Mouse (Mus musculus) olfactory bulb, adult 2 months (tissue): ENCODE results near the gene Zfp831.

Experiments used
- CTCF ChIP-seq: fragments of 200-500 bp; IDR thresholded peaks from 2 replicates; pipeline ENCODE4 v1.5.1; 2012; ENCODE audit warnings: low read depth, mild to moderate bottlenecking, low read length, moderate library complexity; ENCODE audit not compliant: insufficient read depth
- POLR2A ChIP-seq: fragments of 200-500 bp; IDR thresholded peaks from 2 replicates; pipeline ENCODE4 v1.6.1; 2012; ENCODE audit warnings: mild to moderate bottlenecking, low read depth, low read length, moderate library complexity; ENCODE audit not compliant: insufficient read depth

DNA sequence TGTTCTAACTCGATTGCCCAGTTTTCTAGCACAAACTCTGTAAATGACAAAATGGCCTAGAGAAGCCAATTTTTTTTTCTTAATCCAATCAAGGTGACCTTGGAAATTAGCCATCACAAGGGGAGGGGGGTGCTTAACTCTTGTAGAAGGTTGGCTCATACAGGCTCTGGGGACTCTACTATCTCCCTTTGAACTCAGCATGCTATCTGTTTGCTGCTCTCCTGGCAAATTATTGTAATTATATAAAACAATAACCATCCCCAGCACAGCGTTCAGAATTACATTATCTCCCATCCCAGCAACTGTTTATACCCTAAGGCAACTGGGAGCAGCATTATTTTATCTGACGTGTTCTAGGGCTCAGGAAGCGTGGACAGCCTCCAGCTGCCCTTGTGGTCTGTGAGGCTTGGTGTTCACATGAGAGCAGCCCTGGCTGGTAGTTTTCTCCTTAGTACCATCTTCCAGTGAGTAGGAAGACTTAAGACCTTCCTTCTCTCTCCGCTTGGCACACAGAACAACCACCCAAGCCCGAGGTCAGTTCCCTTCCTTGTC is 14.0 kb upstream of the Zfp831 start:
- TF ChIP-seq POLR2A (no peak), CTCF (no peak)
